Mouse (Mus musculus) G1E (cell line): ENCODE results near the gene Lrch1.

Source experiments
- CTCF ChIP-seq: IDR thresholded peaks from 2 replicates; pipeline ENCODE4 v1.5.1; 2012; ENCODE audit warnings: low read depth, low read length, inconsistent platforms, mixed read lengths
- TAL1 ChIP-seq: conservative IDR thresholded peaks from 2 replicates; pipeline ENCODE4 v1.6.1; 2012; ENCODE audit warnings: low read depth, low read length, inconsistent platforms, mixed read lengths

DNA sequence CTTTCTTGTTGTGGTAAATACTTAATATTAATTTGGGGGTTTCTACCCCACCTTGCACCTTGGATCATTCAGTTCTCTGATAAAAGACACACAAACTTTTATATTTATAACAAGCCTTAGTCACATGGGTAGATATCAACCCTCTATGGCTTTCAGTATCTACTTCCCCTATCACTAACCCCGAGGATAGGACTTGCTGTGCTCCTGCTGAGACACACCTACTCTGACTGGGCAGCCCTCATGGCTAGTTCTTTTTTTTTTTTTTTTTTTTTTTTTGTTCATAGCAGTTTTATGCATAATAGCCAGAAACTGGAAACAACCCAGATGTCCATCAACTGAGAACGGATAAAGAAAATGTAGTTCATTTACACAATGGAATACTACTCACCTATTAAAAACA, 106.0 kb downstream of the Lrch1 start:
- TF ChIP-seq CTCF (no peak), TAL1 (no peak)
